Mouse (Mus musculus): ENCODE results near the gene Slc39a13.

The Slc39a13 gene

GRCm38 (mm10) chr2:91090208-91090607 lies 20.0 kb upstream of the Slc39a13 start:
- DNase-seq (ENCODE audit: low read depth, low spot score) = no peak

DNA sequence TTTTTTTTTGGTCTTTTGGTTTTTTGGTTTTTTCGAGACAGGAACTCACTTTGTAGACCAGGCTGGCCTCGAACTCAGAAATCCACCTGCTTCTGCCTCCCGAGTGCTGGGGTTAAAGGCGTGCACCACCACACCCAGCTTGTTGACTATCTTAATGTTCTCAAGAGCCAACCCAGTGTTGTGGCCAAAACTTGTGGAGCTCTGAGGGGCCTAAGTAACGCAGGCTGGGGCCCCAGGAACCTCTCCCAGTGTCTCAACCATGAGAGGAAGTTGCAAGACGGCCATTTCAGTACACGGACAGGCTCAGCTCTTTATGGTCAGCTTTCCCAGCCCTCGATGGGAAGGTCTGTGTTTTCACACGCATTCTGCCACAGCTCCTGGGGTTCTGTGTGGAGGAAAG lies 18.8 kb upstream of the Slc39a13 start:
- DNase-seq (ENCODE audit: low read depth, low spot score) = no peak

DNA sequence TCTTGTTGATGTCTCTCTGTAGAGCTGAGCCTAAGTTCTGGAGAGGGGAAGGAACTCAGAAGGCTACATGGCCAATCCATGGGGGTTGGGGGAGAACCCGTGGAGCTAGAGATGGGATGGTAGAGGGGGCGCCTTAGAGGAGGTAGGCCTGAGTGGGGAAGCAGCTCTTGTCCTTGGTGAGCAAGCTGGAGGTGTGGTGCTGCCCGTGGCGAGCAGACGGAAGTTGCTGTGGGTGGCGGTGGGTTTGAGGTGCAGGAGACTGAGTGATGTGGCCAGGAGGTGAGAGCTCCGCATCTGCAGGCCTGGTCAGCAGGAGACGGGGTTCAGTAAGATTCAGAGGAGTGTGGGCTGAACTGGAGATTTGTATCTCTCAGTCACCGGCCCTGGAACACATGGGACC lies 17.2 kb upstream of the Slc39a13 start:
- DNase-seq (ENCODE audit: low read depth, low spot score) = no peak

GRCm38 (mm10) chr2:91086392-91087237 lies 16.4 kb upstream of the Slc39a13 start:
- no peak for DNase-seq (ENCODE audit: low read depth, low spot score)

DNA sequence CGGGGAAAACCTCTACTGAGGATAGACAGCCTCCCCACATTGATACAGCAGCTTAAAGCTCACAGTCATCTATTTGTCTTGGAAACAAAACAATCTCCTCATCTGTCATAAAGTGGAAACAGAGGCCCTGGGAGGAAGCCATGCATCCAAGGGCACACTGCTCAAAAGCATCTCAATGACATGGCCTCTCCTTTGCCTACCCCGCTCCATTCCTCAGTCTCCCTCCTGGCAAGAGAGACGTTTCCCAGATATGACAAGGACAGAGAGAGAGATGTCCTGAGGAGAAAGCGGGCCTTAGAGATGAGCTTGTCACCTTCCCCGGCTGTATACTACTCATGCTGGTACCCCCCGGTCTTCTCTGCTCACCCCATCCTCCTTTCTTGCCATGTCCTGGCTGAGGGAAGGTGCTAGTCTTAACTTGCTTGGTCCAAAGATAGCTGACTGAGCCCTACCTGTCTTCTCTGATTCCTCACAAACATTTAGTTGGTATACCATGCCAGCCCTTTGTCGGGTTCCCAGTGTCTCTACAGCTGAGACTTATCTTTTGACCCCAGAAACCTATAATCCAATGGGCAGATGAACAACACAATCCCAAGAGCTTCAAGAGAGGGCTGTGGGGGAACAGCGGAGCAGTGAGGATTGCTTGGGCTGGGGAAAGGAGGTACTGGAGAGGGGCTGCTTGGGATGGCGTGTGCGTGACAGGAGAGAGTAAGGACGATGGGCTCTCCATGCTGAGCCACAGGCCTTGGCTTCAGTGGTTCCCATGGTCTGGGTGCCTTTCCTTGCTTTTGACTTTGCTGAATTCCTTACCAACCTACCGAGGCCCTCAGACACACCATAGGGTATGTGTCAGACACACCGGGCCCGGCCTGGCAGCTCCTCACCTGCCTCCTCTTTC lies 15.5 kb upstream of the Slc39a13 start:
- DNase-seq (ENCODE audit: low read depth, low spot score) = no peak

DNA sequence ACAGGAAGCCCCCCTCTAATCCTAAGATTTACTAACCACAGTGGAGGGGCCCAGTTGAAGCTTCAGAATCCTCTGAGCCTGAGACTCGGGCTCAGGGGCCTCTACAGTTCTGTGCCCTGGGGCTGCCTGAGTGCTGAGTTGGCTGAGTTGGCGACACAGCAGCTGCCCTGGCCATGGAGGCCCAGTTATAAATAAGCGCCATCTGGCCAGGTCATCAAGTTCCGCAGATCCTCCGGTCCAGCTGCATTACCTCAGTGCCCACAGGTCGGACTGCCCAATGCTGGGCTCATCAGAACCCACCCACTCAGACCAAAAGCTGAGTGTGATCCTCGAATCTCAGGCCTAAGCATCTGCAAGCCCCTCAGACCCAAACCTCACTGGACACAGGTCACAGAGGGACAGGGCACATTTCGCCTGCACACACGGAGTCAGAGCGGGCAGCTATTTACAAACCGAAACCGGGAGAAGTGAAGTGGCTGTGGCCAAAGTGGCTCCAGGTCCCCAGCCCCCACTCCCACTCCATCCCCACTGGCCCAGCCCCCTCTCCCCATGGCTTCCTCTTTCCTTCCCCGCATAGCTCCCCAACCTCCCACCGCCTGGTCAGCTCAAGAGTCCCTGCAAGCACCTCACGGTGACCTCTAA lies 14.1 kb upstream of the Slc39a13 start:
- DNase-seq (ENCODE audit: low read depth, low spot score) = no peak

- DNase-seq (ENCODE audit: low read depth, low spot score) = no peak
Measured at GRCm38 (mm10) chr2:91083366-91083940, 13.2 kb upstream of the Slc39a13 start.

- no peak for DNase-seq (ENCODE audit: low read depth, low spot score)
Measured at GRCm38 (mm10) chr2:91082844-91083243, 12.6 kb upstream of the Slc39a13 start.

- DNase-seq (ENCODE audit: low read depth, low spot score) = no peak
Measured at GRCm38 (mm10) chr2:91081775-91082695, 11.8 kb upstream of the Slc39a13 start, which contains the start of gene Spi1. Gene Spi1, plus strand, starts transcription at chr2:91082390.

DNA sequence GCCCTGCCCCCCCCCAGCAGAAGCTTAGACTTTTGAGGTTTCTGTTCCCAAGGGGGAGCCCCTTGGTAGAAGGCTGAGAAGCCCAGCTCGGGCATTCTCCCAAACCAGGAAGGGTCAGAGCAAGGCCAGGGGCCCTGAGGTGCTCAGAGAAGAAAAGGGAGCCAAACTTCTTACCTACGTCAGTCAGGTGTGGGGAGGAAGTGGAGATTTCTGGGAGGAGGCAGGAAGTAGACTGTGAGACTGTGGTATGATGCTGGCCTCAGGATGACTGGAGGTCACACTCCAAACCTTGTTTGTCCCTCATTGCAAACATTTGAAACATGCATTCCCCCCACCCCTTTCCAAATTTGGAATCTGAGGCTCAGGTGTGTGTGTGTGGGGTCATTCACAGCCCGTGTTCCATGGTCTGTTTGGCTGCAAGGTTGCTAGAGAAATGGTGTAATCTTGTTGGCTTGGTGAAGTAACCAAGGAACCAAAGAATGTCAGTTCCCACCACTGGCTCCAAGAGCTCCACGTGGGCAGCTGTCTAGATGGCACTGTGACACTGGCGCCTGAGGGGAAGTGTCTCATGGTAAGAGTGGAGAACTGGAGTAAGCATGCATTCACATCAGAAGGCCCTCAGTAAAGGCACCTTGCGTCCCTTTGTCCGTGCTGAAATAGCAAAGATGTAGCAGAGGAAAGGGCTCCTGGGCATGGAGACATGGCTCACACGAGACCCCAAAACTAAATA lies 10.7 kb upstream of the Slc39a13 start:
- DNase-seq (ENCODE audit: low read depth, low spot score) = no peak

GRCm38 (mm10) chr2:91079026-91079384 lies 8.8 kb upstream of the Slc39a13 start:
- DNase-seq (ENCODE audit: low read depth, low spot score) = no peak

- DNase-seq (ENCODE audit: low read depth, low spot score) = no peak
Measured at GRCm38 (mm10) chr2:91078314-91079025, 8.3 kb upstream of the Slc39a13 start.

DNA sequence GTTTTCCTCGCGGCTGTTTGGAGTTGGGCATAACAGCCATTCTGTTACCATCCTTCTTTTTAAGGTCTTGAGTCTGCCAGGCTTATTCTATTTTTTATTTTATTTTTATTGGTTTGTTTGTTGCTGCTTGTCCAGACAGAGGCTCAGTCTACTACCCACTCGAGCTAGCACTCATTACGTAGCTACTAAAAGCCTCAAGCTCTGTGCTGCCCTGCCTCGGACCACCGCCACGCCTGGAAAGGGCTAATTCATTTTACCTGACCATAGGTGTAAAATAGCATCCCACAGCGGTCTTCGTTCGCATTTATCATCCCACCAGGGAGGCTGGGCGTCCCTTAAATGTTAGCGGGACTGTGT lies 7.7 kb upstream of the Slc39a13 start:
- no peak for DNase-seq (ENCODE audit: low read depth, low spot score)

GRCm38 (mm10) chr2:91072092-91072491 lies 1.9 kb upstream of the Slc39a13 start:
- DNase-seq (ENCODE audit: low read depth, low spot score) = no peak

GRCm38 (mm10) chr2:91071059-91071458 lies 842 bp upstream of the Slc39a13 start:
- no peak for DNase-seq (ENCODE audit: low read depth, low spot score)

DNA sequence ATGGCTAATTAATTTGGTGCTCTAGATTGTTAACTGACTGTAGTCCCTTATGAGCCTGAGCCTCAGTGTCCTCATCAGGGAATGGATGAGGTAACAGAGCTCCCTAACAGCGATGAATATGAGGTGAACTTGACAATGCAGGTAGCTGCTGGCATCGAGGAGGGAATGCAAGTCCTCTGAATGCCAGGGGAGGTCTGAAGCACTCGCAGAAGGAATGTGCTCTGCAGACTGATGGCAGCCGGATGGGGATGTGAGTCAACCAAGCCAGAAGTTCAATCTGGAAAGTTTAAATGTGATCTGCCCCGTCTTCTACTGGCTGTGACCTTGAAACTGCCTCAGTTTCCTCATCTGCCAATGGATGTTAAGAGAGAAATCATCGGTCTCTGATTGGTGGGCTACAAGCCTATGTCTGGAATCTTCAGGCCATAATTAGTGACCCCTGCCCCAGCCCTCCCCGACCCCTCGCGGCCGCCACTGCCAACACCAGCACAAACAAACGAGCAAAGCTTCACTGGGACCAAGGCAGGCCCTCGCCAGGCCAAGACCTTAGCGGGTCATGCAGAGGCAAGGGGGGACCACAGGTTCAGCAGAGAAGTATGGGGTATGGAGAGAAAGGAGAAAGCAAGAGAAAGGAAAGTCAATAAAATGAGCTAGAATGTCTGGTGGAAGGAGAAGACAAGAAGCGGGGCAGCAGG lies 764 bp downstream of the Slc39a13 start:
- DNase-seq (ENCODE audit: low read depth, low spot score) = no peak

GRCm38 (mm10) chr2:91068872-91069165 lies 1.4 kb downstream of the Slc39a13 start:
- DNase-seq (ENCODE audit: low read depth, low spot score) = no peak

DNA sequence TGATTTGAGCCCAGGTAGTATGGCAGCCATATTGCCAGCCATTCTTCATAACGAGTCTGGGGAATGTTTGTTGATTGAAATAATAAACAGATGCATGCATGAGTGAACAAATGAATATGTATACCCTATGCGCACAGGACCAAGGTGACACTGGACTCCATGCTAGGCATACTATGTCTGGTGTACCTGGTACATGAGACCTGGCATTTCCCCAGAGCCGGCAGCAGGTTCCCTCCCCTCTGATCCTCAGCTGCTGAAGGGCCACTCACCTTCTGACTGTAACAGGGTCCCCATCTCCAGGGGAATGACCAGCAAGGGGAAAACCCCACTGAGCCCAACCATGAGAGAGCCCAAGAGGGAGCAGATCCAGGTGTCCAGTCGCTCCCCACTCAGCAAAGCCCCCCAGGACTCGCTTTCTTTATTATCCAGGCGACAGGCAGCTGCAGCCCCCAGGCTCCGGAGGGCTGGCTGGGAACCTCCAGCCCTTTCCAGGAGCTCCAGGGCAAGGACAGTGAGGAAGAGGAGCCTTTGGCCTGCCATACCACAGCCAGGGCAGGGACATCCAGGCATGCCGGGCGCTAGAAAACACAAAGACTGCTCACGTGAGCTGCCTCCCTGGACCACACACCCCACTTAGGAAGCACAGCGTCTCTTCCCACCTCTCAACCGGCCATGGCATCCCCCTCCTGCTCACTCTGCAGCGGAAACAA lies 1.9 kb downstream of the Slc39a13 start:
- DNase-seq (ENCODE audit: low read depth, low spot score) = no peak

All from embryo, embryonic 11.5 days (tissue).